Mouse (Mus musculus) left cerebral cortex, adult 8-10 months (tissue): ENCODE measurements around the gene Zfp706. TPM values are rescaled to one million over a fixed set of nuclear protein-coding genes. Genes with fewer than 3 reads are reported as not detected.
A peak's percentile ranks its signal among the peaks of the same experiment; 100 is the strongest.

Experiments
- DNase-seq, 2 experiments: peaks; one replicate each; pipeline ENCODE4 v3.0.0; 2022; ENCODE audit warnings: low spot score in 2 of 2
- total RNA-seq, 4 experiments: library from RNA; stranded (reverse); gene quantifications; 2 replicates each; pipeline ENCODE4 v1.2.4; 2022

Gene Zfp706
- total RNA-seq = 100 to 1,000 TPM; 193 to 250 (median 224) TPM

GRCm38 (mm10) chr15:37007233-37007958 lies at the start of gene Zfp706:
Gene Zfp706, minus strand, starts transcription at chr15:37007773.
- peak; percentile 97 to 99 for DNase-seq

GRCm38 (mm10) chr15:37054582-37054981 lies 47.0 kb upstream of the Zfp706 start:
- DNase-seq = peak in 1 of 2 experiments; percentile 8

GRCm38 (mm10) chr15:37053085-37053762 lies 45.7 kb upstream of the Zfp706 start:
- peak in 1 of 2 experiments; percentile 82 for DNase-seq

- DNase-seq = no peak
Observed at GRCm38 (mm10) chr15:37047403-37047802, 39.8 kb upstream of the Zfp706 start.

- DNase-seq = no peak
Observed at GRCm38 (mm10) chr15:37046586-37046985, 39.0 kb upstream of the Zfp706 start.

GRCm38 (mm10) chr15:37046131-37046530 lies 38.6 kb upstream of the Zfp706 start:
- no peak for DNase-seq

- DNase-seq = peak in 1 of 2 experiments; percentile 77
Observed at GRCm38 (mm10) chr15:37045456-37045855, 37.9 kb upstream of the Zfp706 start.

- DNase-seq = peak in 1 of 2 experiments; percentile 84
Observed at GRCm38 (mm10) chr15:37042559-37042958, 35.0 kb upstream of the Zfp706 start.

GRCm38 (mm10) chr15:37041214-37041613 lies 33.6 kb upstream of the Zfp706 start:
- peak in 1 of 2 experiments; percentile 52 for DNase-seq

GRCm38 (mm10) chr15:37038666-37039065 lies 31.1 kb upstream of the Zfp706 start:
- no peak for DNase-seq

- no peak for DNase-seq
Observed at GRCm38 (mm10) chr15:37037704-37038103, 30.1 kb upstream of the Zfp706 start.

GRCm38 (mm10) chr15:37036481-37037156 lies 29.0 kb upstream of the Zfp706 start:
- DNase-seq = no peak

- no peak for DNase-seq
Observed at GRCm38 (mm10) chr15:37034155-37034554, 26.6 kb upstream of the Zfp706 start.

- no peak for DNase-seq
Observed at GRCm38 (mm10) chr15:37033431-37033830, 25.9 kb upstream of the Zfp706 start.

GRCm38 (mm10) chr15:37031334-37032150 lies 24.0 kb upstream of the Zfp706 start:
- peak; percentile 33 to 74 for DNase-seq

- DNase-seq = no peak
Observed at GRCm38 (mm10) chr15:37030929-37031328, 23.4 kb upstream of the Zfp706 start.

- DNase-seq = no peak
Observed at GRCm38 (mm10) chr15:37027956-37028355, 20.4 kb upstream of the Zfp706 start.

GRCm38 (mm10) chr15:37026458-37026857 lies 18.9 kb upstream of the Zfp706 start:
- no peak for DNase-seq

- DNase-seq = no peak
Observed at GRCm38 (mm10) chr15:37020581-37021245, 13.1 kb upstream of the Zfp706 start.

- no peak for DNase-seq
Observed at GRCm38 (mm10) chr15:37019434-37019833, 11.9 kb upstream of the Zfp706 start.

GRCm38 (mm10) chr15:37011897-37012296 lies 4.3 kb upstream of the Zfp706 start:
- DNase-seq = no peak
